Mouse (Mus musculus) G1E (cell line): ENCODE results near the gene Utp3. TPM values are rescaled to one million over a fixed set of nuclear protein-coding genes. Genes with fewer than 3 reads are reported as not detected.

ENCODE experiments used
- ATAC-seq: 2 replicates; pipeline ENCODE4 v1.8.0; 2016; ENCODE audit warnings: mild to moderate bottlenecking; ENCODE audit not compliant: insufficient number of reproducible peaks, poor library complexity, low FRiP score, severe bottlenecking; ENCODE audit errors: extremely low read depth
- DNase-seq: peaks from one replicate; pipeline ENCODE4 v3.0.0; 2012; ENCODE audit warnings: low spot score
- H3K27me3 ChIP-seq: 2 replicates; pipeline ENCODE4 v1.6.1; 2012; ENCODE audit warnings: mild to moderate bottlenecking, low read length, inconsistent platforms; ENCODE audit not compliant: insufficient read depth
- H3K36me3 ChIP-seq: replicated peaks from 2 replicates; pipeline ENCODE3; 2012; ENCODE audit warnings: mild to moderate bottlenecking, inconsistent platforms
- H3K4me1 ChIP-seq: 2 replicates; pipeline ENCODE4 v1.6.1; 2012; ENCODE audit warnings: low read depth, low read length, inconsistent platforms, mixed read lengths; ENCODE audit not compliant: insufficient read depth
- H3K4me3 ChIP-seq: 2 replicates; pipeline ENCODE4 v1.5.1; 2012; ENCODE audit warnings: low read depth, mild to moderate bottlenecking, inconsistent platforms, low read length, moderate library complexity, mixed read lengths
- H3K9me3 ChIP-seq: replicated peaks from 2 replicates; pipeline ENCODE4 v1.6.1; 2012; ENCODE audit warnings: inconsistent platforms
- CTCF ChIP-seq: IDR thresholded peaks from 2 replicates; pipeline ENCODE4 v1.5.1; 2012; ENCODE audit warnings: low read depth, low read length, inconsistent platforms, mixed read lengths
- GATA1 ChIP-seq: IDR thresholded peaks from 2 replicates; pipeline ENCODE4 v1.6.1; 2012; ENCODE audit warnings: borderline replicate concordance, low read length, inconsistent platforms, mixed read lengths
- GATA2 ChIP-seq: IDR thresholded peaks from 2 replicates; pipeline ENCODE4 v1.6.1; 2012; ENCODE audit warnings: low read depth, low read length, inconsistent platforms, borderline replicate concordance
- POLR2AphosphoS5 ChIP-seq: IDR thresholded peaks from 2 replicates; pipeline ENCODE4 v1.6.1; 2012; ENCODE audit warnings: low read depth, low read length, inconsistent platforms; ENCODE audit not compliant: insufficient replicate concordance
- TAL1 ChIP-seq: conservative IDR thresholded peaks from 2 replicates; pipeline ENCODE4 v1.6.1; 2012; ENCODE audit warnings: low read depth, low read length, inconsistent platforms, mixed read lengths
- polyA plus RNA-seq: library from polyadenylated mRNA; stranded (reverse); fragments of >175 nt; gene quantifications from 2 replicates; pipeline ENCODE4 v1.2.3, GENCODE M21; 2012
- total RNA-seq, 2 experiments: library from RNA; stranded (forward) in 1 of 2; stranded (reverse) in 1 of 2; fragments of 200-1000 nt in 1 of 2; fragments of >200 nt in 1 of 2; fragmentation: Nextera tagmentation in 1 of 2; gene quantifications; 2 replicates each; pipeline ENCODE4 v1.2.3; 2014 to 2017

The Utp3 gene
- total and polyA plus RNA-seq, 3 experiments: 69.7 to 79.6 (median 77.0) TPM

DNA sequence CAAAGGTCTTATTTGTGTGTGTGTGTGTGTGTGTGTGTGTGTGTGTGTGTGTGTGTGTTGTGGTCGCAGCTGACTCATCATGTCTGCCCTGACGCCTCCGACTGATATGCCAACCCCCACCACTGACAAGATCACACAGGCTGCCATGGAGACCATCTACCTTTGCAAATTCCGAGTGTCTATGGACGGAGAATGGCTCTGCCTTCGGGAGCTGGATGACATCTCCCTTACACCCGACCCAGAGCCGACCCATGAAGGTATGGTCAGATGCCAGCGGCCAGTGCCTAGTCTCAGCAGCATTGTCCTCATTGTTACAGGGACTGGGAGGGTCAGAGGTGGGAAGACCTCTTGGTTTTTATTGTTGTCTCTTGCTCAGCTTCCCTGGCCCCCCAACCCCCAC lies 29.8 kb downstream of the Utp3 start:
- ATAC-seq: no peak

GRCm38 (mm10) chr5:88586407-88587174 lies 32.3 kb downstream of the Utp3 start:
- H3K9me3 ChIP-seq: no peaks in the 10 kb centered on the region
- DNase-seq: peak; percentile 18
- peaks cover 10% of the 10 kb centered on the region for H3K36me3 ChIP-seq
- no peak for TF ChIP-seq GATA1
- TF ChIP-seq TAL1: no peak
- no peak for TF ChIP-seq CTCF
- TF ChIP-seq POLR2AphosphoS5: no peak
- no peak for TF ChIP-seq GATA2
- H3K4me1 ChIP-seq: peaks cover 10% of the 10 kb centered on the region
- no peak overlapping the region for H3K4me3 ChIP-seq
- no peak for ATAC-seq
- H3K27me3 ChIP-seq: no peaks in the 10 kb centered on the region

More for the DNA sequence above, 29.8 kb downstream of the Utp3 start:
- TF ChIP-seq GATA2 (no peak), CTCF (no peak)
- Histone ChIP-seq H3K4me1 (peaks cover 14% of the 10 kb centered on the region), H3K9me3 (no peaks in the 10 kb centered on the region), H3K4me3 (no peak overlapping the region), H3K36me3 (peaks cover 14% of the 10 kb centered on the region), H3K27me3 (no peaks in the 10 kb centered on the region)
- no peak for DNase-seq

DNA sequence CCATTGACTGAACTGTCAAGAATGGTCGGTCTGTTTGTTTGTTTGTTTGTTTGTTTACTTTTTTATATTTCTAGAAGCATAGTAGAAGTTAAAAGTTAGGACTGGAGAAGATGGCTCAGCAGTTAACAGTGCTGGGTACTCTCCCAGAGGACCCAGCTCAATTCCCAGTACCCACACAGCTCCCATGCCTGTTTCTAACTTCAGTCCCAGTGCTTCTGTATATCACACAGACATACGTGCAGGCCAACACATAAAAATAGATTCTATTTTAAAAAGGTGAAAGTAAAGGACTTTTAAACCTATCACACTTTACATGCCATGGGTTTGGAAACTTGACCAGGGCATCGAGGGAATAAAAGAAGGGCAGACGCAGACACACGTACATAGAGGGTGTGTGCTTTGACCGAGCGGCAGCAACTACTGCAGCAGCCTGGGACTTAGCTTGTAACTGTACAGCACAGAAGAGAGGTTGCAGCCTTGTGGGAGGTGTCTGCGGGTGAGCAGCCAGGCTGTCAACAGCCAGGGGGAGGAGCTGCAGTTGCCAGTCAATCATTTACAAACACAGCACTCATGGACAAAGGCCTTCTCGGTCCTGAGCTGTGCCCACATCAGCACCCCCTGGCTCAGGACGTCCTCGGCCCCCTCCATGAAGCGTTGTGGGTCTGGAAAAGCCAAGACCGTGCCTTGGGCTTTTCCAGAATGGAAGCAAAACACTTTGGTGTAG lies 33.1 kb downstream of the Utp3 start:
- Histone ChIP-seq H3K36me3 (peaks cover 9% of the 10 kb centered on the region), H3K27me3 (no peaks in the 10 kb centered on the region), H3K4me1 (peaks cover 10% of the 10 kb centered on the region), H3K9me3 (no peaks in the 10 kb centered on the region), H3K4me3 (peak overlapping the region; percentile 2; the same call in 1 of the 2 replicates)
- TF ChIP-seq POLR2AphosphoS5 (no peak), GATA2 (no peak), TAL1 (no peak), GATA1 (no peak), CTCF (no peak)
- ATAC-seq (peak; percentile 6; the same call in 1 of the 2 replicates), DNase-seq (no peak)

DNA sequence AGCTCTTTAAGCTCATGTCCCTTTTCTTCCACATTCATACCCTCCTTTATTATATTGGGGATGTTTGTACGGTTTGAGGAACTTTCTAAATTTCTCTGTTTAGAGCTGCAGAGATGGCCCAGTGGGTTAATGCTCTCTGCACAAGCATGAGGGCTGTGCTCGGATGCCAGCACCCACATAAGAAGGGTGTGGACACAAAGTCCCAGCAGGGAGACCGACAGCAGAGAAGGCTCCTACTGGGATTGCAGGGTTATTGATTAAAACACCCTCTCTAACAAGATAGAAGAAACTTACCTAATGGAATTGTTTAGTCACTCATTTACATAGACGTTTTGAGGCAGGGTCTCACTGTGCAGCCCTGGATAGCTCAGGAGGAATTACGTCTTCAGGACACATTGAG lies 34.2 kb downstream of the Utp3 start:
- Histone ChIP-seq H3K36me3 (peaks cover 9% of the 10 kb centered on the region), H3K27me3 (no peaks in the 10 kb centered on the region), H3K4me1 (peaks cover 10% of the 10 kb centered on the region), H3K4me3 (no peak overlapping the region), H3K9me3 (no peaks in the 10 kb centered on the region)
- DNase-seq (no peak), ATAC-seq (no peak)
- no peak for TF ChIP-seq POLR2AphosphoS5
- TF ChIP-seq GATA2: no peak
- TF ChIP-seq GATA1: no peak
- no peak for TF ChIP-seq TAL1
- TF ChIP-seq CTCF: no peak

- ATAC-seq: no peak
- Histone ChIP-seq H3K9me3 (no peaks in the 10 kb centered on the region), H3K4me3 (no peak overlapping the region), H3K36me3 (no peaks in the 10 kb centered on the region), H3K4me1 (no peaks in the 10 kb centered on the region), H3K27me3 (no peaks in the 10 kb centered on the region)
- TF ChIP-seq GATA2 (no peak), TAL1 (no peak)
- no peak for DNase-seq
These were observed 39.3 kb downstream of the Utp3 start for GRCm38 (mm10) chr5:88593421-88594172.

- DNase-seq (no peak), ATAC-seq (no peak)
- Histone ChIP-seq H3K9me3 (no peaks in the 10 kb centered on the region), H3K4me1 (no peaks in the 10 kb centered on the region), H3K27me3 (no peaks in the 10 kb centered on the region), H3K36me3 (no peaks in the 10 kb centered on the region), H3K4me3 (no peak overlapping the region)
- no peak for TF ChIP-seq CTCF
These were observed 39.9 kb downstream of the Utp3 start for GRCm38 (mm10) chr5:88594173-88594569.
